Mouse (Mus musculus) intestine, postnatal 0 days (tissue): Measurements from ENCODE around the gene 1190005I06Rik. TPM values are rescaled to one million over a fixed set of nuclear protein-coding genes. Genes with fewer than 3 reads are reported as not detected.

Experiments used
- ATAC-seq: fragments of 200-750 bp; cut with Nextera tagmentation; 2 replicates; pipeline ENCODE4 v1.8.0; 2017; ENCODE audit warnings: mild to moderate bottlenecking, moderate TSS enrichment, moderate library complexity
- H3K27ac ChIP-seq: fragments of 300-500 bp; sonication (generic); 2 replicates; pipeline ENCODE4 v1.5.1; 2014; ENCODE audit warnings: mild to moderate bottlenecking, low read depth, low read length, moderate library complexity
- H3K27me3 ChIP-seq: fragments of 300-500 bp; sonication (generic); replicated peaks from 2 replicates; pipeline ENCODE4 v1.6.1; 2014; ENCODE audit warnings: low read length, mixed read lengths; ENCODE audit not compliant: control insufficient read depth, insufficient read depth
- H3K36me3 ChIP-seq: fragments of 300-500 bp; sonication (generic); 2 replicates; pipeline ENCODE4 v1.6.1; 2014; ENCODE audit warnings: mild to moderate bottlenecking, moderate library complexity; ENCODE audit not compliant: control insufficient read depth, insufficient read depth
- H3K4me1 ChIP-seq: fragments of 300-500 bp; sonication (generic); replicated peaks from 2 replicates; pipeline ENCODE4 v1.6.1; 2014; ENCODE audit warnings: antibody characterized with exemption, low read length, mixed read lengths; ENCODE audit not compliant: control insufficient read depth, insufficient read depth
- H3K4me2 ChIP-seq: fragments of 300-500 bp; sonication (generic); replicated peaks from 2 replicates; pipeline ENCODE4 v1.6.1; 2014; ENCODE audit warnings: low read depth, mild to moderate bottlenecking, moderate library complexity
- H3K4me3 ChIP-seq: fragments of 300-500 bp; sonication (generic); 2 replicates; pipeline ENCODE4 v1.5.1; 2014; ENCODE audit warnings: low read depth, low read length
- H3K9ac ChIP-seq: fragments of 300-500 bp; sonication (generic); 2 replicates; pipeline ENCODE4 v1.6.1; 2014; ENCODE audit warnings: mild to moderate bottlenecking, low read depth, low read length
- H3K9me3 ChIP-seq: fragments of 300-500 bp; sonication (generic); 2 replicates; pipeline ENCODE4 v1.6.1; 2016; ENCODE audit warnings: mixed run types; ENCODE audit not compliant: control insufficient read depth
- CTCF ChIP-seq: sonication (generic); IDR thresholded peaks from 2 replicates; pipeline ENCODE4 v1.5.1; 2016; ENCODE audit warnings: low read depth, mild to moderate bottlenecking, control low read depth, antibody characterized with exemption, moderate library complexity
- WGBS: fragments of 180-500 bp; shearing (Covaris S2); extraction: QIAGEN DNeasy Blood & Tissue Kit; methylation state at CpG from one replicate; pipeline ENCODE4 v1.1.7; 2014; 5-methylcytosine and 5-hydroxymethylcytosine counted together
- polyA plus RNA-seq: library from polyadenylated mRNA; unstranded; fragments of >200 nt; fragmentation: Nextera tagmentation; extraction: Ambion mirVana; gene quantifications from 2 replicates; pipeline ENCODE4 v1.2.1, GENCODE M21; 2015

1190005I06Rik gene
- polyA plus RNA-seq, 1 experiment from 2014 or later = 4.0 TPM

- no peaks in the 10 kb centered on the region for H3K9me3 ChIP-seq
- no peak for TF ChIP-seq CTCF
- H3K27ac ChIP-seq = no peak overlapping the region
- no peaks in the 10 kb centered on the region for H3K4me1 ChIP-seq
- peak overlapping the region; percentile 54 for H3K4me3 ChIP-seq
- H3K36me3 ChIP-seq = no peaks in the 10 kb centered on the region
- H3K27me3 ChIP-seq = 0 out of 2 replicates have a peak, but pooled peaks cover 7% of the 10 kb centered on the region
- peak; percentile 77 for ATAC-seq
- H3K9ac ChIP-seq = peak overlapping the region; percentile 34; the same call in 1 of the 2 replicates
- peak overlapping the region; percentile 99 for H3K4me2 ChIP-seq
- WGBS = under 1% methylated on average over 42 of the region's 42 CpGs
Observed at GRCm38 (mm10) chr8:120634329-120634839, 13.0 kb downstream of the 1190005I06Rik start.

DNA sequence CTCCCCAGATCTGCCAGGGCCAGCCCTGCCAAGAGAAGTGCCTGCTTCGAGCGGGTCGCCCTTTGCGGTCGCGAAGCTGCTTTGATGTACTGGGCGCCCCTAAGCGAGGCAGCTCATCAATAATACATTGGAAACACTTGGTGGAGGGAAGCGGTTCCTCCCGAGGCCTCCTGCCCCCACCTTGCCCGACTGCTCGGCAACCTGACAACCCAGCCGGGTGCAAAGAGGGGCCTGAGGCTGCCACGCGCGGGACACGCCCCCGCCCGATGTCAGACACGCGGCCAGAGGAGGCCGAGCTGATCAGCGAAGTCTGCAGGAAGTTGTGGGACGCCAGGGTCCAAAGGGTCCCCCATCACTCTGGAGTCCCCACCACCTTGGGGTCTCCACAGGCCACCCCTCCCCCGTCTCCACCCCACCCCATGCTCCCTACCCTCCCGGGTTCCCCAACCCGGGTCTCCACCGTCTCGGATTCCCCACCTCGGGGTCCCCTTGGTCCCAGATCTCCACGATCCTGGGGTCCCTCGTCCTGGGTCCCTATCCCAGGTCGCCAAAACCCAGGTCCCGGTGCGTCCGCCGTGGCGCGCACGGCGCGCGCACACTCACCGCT lies 13.7 kb downstream of the 1190005I06Rik start:
- Histone ChIP-seq H3K9me3 (no peaks in the 10 kb centered on the region), H3K27ac (no peak overlapping the region), H3K36me3 (no peaks in the 10 kb centered on the region), H3K4me3 (peak overlapping the region; percentile 54), H3K9ac (peak overlapping the region; percentile 34; the same call in 1 of the 2 replicates), H3K4me1 (no peaks in the 10 kb centered on the region), H3K4me2 (peak overlapping the region; percentile 99), H3K27me3 (0 out of 2 replicates have a peak, but pooled peaks cover 7% of the 10 kb centered on the region)
- peak; percentile 16; the same call in 1 of the 2 replicates for ATAC-seq
- WGBS = 4% methylated on average over 43 of the region's 44 CpGs
- no peak for TF ChIP-seq CTCF

GRCm38 (mm10) chr8:120632969-120633664 lies 14.3 kb downstream of the 1190005I06Rik start:
- WGBS = 49% methylated on average over 17 of the region's 17 CpGs
- H3K9ac ChIP-seq = no peak overlapping the region
- no peak for TF ChIP-seq CTCF
- no peaks in the 10 kb centered on the region for H3K36me3 ChIP-seq
- no peaks in the 10 kb centered on the region for H3K4me1 ChIP-seq
- H3K27me3 ChIP-seq = 0 out of 2 replicates have a peak, but pooled peaks cover 7% of the 10 kb centered on the region
- peak overlapping the region; percentile 99 for H3K4me2 ChIP-seq
- no peak overlapping the region for H3K27ac ChIP-seq
- H3K4me3 ChIP-seq = no peak overlapping the region
- no peaks in the 10 kb centered on the region for H3K9me3 ChIP-seq
- ATAC-seq = no peak

DNA sequence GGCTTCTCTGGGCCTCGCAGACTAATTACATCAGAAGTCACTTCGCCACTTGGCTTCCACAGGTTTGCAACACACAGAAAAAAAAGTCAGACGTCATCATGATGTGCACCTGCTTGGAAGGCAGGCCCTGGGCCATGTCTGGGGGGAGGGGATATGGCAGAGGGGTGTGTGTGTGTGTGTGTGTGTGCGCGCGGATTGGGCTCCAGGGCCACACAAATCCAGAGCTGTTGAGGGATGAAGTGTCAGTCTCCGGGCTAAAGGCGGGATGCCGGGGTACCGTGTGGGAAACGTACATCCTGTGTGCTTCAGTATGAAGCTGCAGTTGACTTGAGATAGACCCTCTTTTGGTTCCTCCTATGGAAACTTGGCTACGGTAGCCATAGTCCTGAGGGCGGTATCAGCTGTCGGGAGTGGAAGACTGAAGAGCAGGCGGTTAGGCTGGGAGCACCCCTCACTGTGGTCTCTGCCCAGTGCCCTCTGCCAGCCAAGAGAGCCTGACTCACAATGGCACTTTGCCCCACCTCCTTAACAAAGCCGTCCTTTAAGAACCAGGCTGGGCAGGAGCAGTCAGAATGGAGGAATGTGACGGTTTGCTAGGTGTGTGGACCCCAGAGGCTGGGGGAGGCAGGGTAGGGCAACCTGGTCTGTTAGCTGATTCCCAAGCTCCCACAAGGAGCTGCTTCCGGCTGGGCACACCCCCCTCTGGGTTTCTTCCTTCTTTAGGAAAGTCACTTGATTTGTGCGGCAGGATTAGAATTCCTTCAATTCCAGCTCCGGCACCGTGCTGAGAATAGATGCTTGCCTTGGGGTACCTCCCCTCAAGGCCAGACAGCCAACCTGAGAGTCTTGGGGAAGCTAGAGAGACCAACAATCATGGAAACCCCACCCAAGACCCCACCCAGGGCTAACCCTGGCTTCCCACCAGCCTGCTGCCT lies 15.7 kb downstream of the 1190005I06Rik start:
- TF ChIP-seq CTCF = no peak

GRCm38 (mm10) chr8:120630848-120631247 lies 16.6 kb downstream of the 1190005I06Rik start:
- H3K4me3 ChIP-seq = no peak overlapping the region
- no peaks in the 10 kb centered on the region for H3K4me1 ChIP-seq
- TF ChIP-seq CTCF = no peak
- H3K36me3 ChIP-seq = no peaks in the 10 kb centered on the region
- H3K27ac ChIP-seq = no peak overlapping the region
- WGBS = 53% methylated on average over 6 of the region's 6 CpGs
- no peaks in the 10 kb centered on the region for H3K9me3 ChIP-seq
- no peak overlapping the region for H3K9ac ChIP-seq
- H3K27me3 ChIP-seq = 0 out of 2 replicates have a peak, but pooled peaks cover 7% of the 10 kb centered on the region
- ATAC-seq = no peak
- H3K4me2 ChIP-seq = no peak overlapping the region

More for the DNA sequence above, 15.7 kb downstream of the 1190005I06Rik start:
- no peak overlapping the region for H3K4me3 ChIP-seq
- H3K4me1 ChIP-seq = no peaks in the 10 kb centered on the region
- no peak overlapping the region for H3K9ac ChIP-seq
- no peak for ATAC-seq
- no peak overlapping the region for H3K4me2 ChIP-seq
- H3K36me3 ChIP-seq = no peaks in the 10 kb centered on the region
- no peak overlapping the region for H3K27ac ChIP-seq
- H3K9me3 ChIP-seq = no peaks in the 10 kb centered on the region
- 0 out of 2 replicates have a peak, but pooled peaks cover 7% of the 10 kb centered on the region for H3K27me3 ChIP-seq
- WGBS = 78% methylated on average over 21 of the region's 21 CpGs

GRCm38 (mm10) chr8:120630031-120630430 lies 17.4 kb downstream of the 1190005I06Rik start:
- WGBS = 57% methylated on average over 5 of the region's 5 CpGs
- Histone ChIP-seq H3K4me2 (no peak overlapping the region), H3K4me3 (no peak overlapping the region), H3K4me1 (no peaks in the 10 kb centered on the region), H3K9ac (no peak overlapping the region), H3K27me3 (0 out of 2 replicates have a peak, but pooled peaks cover 7% of the 10 kb centered on the region), H3K9me3 (no peaks in the 10 kb centered on the region), H3K27ac (no peak overlapping the region), H3K36me3 (no peaks in the 10 kb centered on the region)
- ATAC-seq = no peak
- no peak for TF ChIP-seq CTCF
